In genomic region chr19:26946562-26946961, GRCm38 (mm10) we compare ENCODE assay signal across 26 mouse cellular contexts.
"Had no signal": no experiment of that assay in that cellular context is flagged by ENCODE, and none has a peak within 500 bp of the region (broad histone marks: within the 10 kb centered on the region; RNA-seq: fewer than 3 reads in every experiment).

No protein-coding gene starts in this region.

- H3K4me1 ChIP-seq: embryonic facial prominence, embryonic 10.5 days; embryonic facial prominence, embryonic 12.5 days; embryonic facial prominence, embryonic 13.5 days; embryonic facial prominence, embryonic 15.5 days; forebrain, embryonic 12.5 days; forebrain, embryonic 13.5 days; forebrain, embryonic 15.5 days had no signal

- H3K36me3 ChIP-seq: embryonic facial prominence, embryonic 10.5 days; embryonic facial prominence, embryonic 12.5 days; embryonic facial prominence, embryonic 13.5 days; embryonic facial prominence, embryonic 15.5 days; forebrain, embryonic 10.5 days; forebrain, embryonic 12.5 days; forebrain, embryonic 15.5 days had no signal

- ATAC-seq: forebrain, embryonic 13.5 days; forebrain, embryonic 14.5 days; forebrain, embryonic 15.5 days; forebrain, embryonic 16.5 days; forebrain, postnatal 0 days had no signal

- H3K27ac ChIP-seq: embryonic facial prominence, embryonic 10.5 days; embryonic facial prominence, embryonic 12.5 days; embryonic facial prominence, embryonic 13.5 days; embryonic facial prominence, embryonic 15.5 days; forebrain, embryonic 10.5 days; forebrain, embryonic 12.5 days; forebrain, embryonic 13.5 days; forebrain, embryonic 15.5 days; gastrocnemius, adult 2 months had no signal

- DNase-seq: cerebellum, adult 18-20 months; cerebellum, adult 2 months; cerebellum, adult 8-10 months; cerebellum, adult 9-11 months; cerebellum, postnatal 10 days; cerebellum, postnatal 14 days; cerebellum, postnatal 25 days; cerebellum, postnatal 36 days; embryo, embryonic 11 days; forebrain, postnatal 0 days; gastrocnemius, adult 2 months; gastrocnemius, postnatal 10 days; gastrocnemius, postnatal 14 days; gastrocnemius, postnatal 25 days; gastrocnemius, postnatal 36 days had no signal

- H3K9me3 ChIP-seq: embryonic facial prominence, embryonic 10.5 days; embryonic facial prominence, embryonic 12.5 days; embryonic facial prominence, embryonic 13.5 days; embryonic facial prominence, embryonic 15.5 days; forebrain, embryonic 10.5 days; forebrain, embryonic 12.5 days; forebrain, embryonic 13.5 days; forebrain, embryonic 15.5 days had no signal

- H3K4me2 ChIP-seq: embryonic facial prominence, embryonic 12.5 days; embryonic facial prominence, embryonic 13.5 days; embryonic facial prominence, embryonic 15.5 days; forebrain, embryonic 12.5 days; forebrain, embryonic 13.5 days; forebrain, embryonic 15.5 days had no signal

- H3K27me3 ChIP-seq: embryonic facial prominence, embryonic 12.5 days; embryonic facial prominence, embryonic 13.5 days; embryonic facial prominence, embryonic 15.5 days; forebrain, embryonic 12.5 days; forebrain, embryonic 13.5 days; forebrain, embryonic 15.5 days had no signal

- H3K9ac ChIP-seq: embryonic facial prominence, embryonic 12.5 days; embryonic facial prominence, embryonic 13.5 days; embryonic facial prominence, embryonic 15.5 days; forebrain, embryonic 12.5 days; forebrain, embryonic 13.5 days; forebrain, embryonic 15.5 days; forebrain, postnatal 0 days had no signal

- H3K4me3 ChIP-seq: embryonic facial prominence, embryonic 10.5 days; embryonic facial prominence, embryonic 12.5 days; embryonic facial prominence, embryonic 13.5 days; embryonic facial prominence, embryonic 15.5 days; erythroblast, embryonic 14.5 days; forebrain, embryonic 10.5 days; forebrain, embryonic 12.5 days; forebrain, embryonic 13.5 days; forebrain, embryonic 15.5 days; gastrocnemius, adult 2 months had no signal
